Mouse (Mus musculus) cerebellum, postnatal 25 days (tissue): ENCODE data around the gene Asxl1.

Source experiments
- DNase-seq, 2 experiments: peaks; one replicate each; pipeline ENCODE4 v3.0.0; 2021; ENCODE audit warnings: mixed read lengths in 2 of 2

Gene Asxl1

DNA sequence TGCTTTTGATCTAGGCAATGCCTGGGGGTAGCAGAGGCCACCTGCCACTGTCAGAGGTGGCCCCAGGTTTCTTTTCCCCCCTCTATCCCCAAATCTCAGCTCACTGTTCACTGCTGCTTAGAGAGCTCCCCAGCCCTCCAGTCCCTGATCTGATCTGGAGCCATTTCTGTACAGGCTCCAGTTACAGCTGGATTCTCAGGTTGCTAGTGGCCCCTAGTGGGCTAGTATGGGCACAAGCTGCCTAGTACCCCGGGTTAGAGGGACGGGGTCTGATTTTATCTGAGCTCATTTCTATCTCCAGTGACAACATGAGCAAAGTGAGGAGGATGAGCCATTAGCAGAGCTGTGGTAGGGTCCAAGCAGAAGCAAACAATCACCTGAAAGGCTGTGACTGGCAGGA lies 69.0 kb downstream of the Asxl1 start:
- DNase-seq: no peak

DNA sequence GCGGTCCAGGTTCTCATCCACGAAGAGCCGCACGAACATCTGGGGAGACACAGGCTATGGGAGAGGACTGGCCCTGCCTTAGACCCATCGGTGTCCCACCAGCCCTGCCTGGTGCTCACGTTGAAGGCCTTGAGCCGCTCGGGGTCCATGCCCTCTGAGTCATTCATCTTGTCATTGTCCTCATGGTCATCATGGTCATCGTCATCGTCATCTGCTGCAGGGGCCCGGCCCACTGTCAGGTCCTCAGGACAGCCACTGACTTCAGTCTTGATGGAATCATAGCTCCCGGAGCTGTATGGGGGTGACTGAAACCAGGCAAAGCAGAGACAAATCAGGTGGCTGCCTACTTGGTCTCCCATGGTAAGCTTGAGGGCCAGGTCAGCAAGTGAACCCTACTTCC lies 72.2 kb downstream of the Asxl1 start:
- no peak for DNase-seq

DNA sequence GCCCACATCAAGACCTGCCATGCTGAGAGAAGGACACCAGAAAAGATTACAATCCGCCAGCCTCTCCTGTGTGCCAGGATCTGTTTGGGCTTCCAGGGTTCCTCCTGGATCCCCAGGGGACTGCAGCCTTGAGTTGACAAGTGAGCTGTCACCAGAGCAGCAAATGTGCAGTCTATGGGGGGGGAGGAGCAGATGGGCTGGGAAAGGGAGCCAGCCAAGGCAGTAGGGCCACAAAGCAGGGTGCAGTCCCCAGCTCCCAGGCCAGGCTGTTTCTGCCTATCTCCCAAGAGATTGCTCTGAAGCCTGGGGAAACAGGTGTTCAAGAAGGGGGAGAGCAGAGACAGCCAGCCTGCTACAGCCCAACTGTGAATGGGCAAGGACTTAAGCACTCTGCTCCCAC lies 72.8 kb downstream of the Asxl1 start:
- DNase-seq: peak in 1 of 2 experiments; percentile 37

DNA sequence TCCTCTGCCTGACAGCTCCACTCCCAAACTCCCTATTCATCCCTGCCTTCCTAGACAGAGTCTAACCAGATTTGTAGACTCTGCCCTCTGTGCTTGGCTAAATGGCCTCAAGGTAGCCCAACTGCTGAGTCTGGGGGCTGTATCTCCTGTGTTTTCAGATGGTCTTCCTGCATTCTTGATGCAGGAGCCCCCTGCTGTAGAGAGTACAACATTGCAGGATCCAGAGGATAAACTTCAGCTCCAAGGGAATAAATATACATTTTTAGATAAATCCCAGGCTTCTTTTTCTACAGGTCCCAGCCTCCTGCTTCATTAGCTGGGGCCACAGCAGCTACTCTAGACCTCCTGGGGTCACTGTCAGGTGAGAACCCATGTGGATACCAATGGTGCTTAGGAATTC lies 75.6 kb downstream of the Asxl1 start:
- DNase-seq: no peak

DNA sequence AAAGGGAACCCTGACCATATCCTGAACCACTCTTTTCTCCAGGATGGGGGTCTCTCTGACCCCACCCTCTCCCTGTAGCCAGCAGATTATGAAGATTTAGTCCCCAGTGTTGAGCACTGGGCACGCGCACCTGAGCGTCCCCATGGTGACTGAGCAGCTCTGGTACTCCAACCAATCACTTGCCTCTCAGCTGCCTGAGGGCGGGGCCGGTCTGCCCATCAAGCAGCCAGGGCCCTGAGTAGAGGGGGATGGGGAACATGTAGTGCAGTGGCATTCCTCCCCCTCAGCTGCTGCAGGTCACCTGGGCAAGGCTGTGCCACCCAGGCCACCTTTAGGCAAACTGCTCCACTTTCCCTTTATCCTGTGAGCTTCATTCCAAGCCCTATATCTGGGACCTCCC lies 76.4 kb downstream of the Asxl1 start:
- DNase-seq: no peak

DNA sequence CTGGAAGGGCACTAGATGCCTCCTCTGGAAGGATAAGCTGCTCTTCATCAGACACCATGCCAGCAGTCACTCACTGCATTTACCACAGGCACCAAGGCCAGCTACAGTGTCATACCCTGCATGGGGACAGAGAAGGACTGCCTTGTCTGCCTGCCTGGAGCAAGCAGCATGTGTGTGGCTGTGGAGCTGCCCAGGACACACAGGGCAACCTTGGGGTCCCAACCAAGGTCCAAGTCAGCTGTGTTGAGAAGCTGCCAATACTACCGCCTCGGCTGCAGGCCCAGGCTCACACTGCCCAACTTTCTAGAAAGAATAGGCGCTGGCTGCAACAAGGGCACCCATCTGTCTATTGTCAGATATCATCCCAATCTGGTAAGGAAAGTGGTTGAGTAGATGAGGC lies 77.5 kb downstream of the Asxl1 start:
- no peak for DNase-seq

DNA sequence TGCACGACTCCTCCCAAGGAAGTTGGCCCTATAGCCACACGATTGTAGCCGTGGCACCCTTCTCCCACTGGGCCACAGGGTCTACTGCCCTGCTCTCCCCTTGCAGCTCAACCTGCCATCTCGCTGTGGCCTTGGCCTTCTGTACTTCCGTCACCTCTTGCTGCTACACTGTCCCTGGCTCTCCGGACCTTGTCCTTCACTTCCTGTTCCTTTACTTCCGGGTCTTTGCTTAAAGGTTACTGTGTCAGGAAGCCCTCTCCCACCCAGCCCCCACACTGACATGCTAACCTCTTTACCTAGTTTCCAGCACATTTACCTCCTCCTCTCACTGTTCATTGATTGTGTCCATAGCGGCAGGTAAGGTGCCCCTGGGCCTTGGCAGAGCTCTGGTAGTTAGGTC lies 78.9 kb downstream of the Asxl1 start:
- DNase-seq: no peak

DNA sequence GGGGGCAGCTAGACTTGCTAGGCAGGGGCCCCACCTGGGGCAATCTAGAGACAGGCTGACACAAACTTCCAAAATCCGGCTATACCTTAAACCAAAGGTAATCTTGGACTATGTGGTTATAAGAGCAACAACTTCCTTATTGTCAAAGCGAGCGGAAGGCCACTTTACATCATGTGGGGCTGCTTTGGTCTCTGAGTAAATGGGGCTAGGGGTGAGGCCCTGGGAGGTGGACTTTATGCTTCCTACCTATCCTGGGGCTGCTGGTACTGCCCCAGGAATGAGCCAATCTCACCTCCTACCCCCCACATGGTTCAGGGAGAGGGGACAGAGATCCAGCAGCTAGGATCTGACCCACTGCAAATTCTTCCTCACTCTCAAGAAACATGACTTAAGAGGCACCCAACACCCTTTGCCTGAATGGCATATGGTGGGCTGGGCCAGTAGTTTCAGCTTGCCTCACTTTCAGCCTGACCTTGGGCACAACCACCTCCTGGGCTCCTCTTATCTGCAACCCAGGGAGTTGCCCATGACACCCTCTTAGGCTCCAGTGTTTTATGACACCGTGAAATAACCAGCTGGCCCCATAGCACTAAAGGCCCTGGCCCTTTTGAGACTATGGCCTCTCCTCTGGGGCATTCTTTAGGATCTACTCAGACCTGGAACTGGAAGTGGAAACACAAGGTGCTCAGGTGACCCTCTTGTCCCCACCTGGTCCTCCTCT lies 79.7 kb downstream of the Asxl1 start:
- no peak for DNase-seq

DNA sequence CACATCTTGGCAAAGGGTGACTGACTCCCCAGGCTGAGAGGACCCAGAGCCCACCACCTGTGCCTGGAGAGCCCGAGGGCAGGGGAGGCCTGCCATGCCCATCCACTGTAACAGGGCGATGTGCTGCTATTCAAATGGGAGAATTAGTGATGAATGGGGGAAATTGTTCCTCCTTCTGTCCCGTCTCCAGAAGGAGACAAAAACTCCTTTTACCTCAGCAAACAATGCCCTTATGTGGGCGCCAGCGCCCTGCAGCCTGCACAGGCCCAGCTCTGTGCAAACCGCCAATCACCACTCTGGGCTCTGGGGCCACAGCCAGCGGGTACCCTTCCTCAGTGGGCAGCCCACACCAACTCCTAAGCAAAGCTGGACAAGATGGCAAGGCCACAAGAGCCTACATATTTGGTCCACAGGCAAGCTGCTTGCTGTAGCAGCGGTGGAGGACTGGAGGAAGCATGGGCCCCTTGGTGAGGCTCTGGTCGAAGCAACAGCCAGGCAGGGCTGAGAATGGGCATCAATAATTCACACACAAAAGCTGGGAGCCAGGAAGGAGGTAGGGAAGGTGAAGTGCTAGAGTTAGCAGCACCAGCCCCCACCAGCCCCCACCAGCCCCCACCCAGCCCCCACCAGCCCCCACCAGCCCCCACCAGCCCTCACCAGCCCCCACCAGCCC lies 80.5 kb downstream of the Asxl1 start:
- no peak for DNase-seq

DNA sequence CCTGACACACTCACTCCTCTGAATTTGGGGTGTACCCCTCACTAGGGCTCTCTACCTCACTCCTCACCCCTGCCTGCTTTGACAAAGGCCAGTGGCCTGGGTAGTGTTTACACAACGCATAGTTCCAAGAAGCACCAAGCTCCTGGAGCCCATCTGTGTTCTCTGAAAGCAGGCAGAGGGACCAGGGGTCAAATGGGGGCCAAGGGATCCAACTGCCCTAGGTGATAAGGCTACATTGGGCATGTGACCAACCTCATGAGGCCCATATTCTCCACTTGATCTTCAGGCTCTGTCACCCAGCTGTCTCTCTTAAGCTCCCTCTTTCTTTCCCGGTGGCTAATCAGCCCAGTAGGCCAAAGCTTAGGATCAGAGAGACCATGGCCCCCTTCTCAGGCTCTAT lies 81.3 kb downstream of the Asxl1 start:
- DNase-seq: no peak

DNA sequence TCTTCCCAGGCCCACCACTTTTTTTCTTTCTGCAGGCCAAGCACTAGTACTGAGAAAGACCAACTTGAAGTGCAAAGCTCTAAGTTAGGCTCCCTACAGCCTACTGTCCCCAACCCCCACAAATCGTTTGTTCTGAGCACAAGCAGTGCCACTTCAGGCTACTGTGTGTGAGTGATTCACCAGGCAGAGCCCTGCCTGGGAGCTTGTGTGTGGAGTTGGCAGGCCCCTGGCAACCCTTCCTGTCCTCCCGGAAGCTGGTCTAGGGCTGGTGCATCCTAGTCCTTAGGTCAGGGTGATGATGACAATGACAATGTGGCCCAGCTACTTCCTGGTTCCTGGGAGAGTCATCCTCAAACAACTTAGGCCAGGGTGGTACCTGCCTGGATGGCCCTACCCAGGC lies 82.9 kb downstream of the Asxl1 start:
- DNase-seq: no peak

DNA sequence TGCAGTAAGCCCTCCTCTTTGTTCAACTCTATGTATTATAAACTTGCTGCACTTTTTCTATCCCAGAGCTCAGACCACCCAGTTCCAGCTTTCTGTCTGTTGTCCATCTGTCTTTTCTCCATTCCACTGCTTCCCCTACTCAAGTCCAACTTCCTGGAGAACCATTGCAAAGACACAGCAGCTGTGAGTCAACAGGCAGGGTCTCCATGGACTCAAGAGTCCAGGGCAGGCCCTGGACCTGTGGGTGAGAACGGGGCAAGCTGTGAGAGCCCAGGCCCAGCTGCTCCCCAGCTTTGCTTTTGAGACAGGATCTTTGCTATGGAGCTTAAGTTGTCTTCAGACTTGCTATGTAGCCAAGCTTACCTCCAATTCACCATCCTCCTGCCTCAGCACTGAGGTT lies 84.9 kb downstream of the Asxl1 start:
- DNase-seq: no peak

DNA sequence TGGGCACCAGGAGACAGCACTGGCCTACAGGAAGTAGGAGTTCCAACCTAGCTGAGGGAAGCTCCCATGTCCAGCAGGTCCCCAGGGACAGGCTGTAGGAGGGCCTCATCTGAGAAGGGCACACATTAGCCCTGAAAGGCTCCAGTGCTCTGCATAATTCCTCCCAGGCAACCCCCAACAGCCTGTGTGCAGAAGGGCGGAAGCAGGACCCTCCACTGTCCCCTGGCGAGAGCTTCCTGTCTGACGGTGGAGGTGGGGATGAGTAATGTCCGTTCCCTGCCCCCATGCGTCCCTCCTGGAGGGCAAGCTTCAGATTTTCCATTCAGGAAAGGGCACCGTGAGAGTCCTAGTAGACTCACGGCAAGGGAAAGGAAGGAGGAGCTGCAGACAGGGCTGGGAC lies 86.9 kb downstream of the Asxl1 start:
- no peak for DNase-seq

DNA sequence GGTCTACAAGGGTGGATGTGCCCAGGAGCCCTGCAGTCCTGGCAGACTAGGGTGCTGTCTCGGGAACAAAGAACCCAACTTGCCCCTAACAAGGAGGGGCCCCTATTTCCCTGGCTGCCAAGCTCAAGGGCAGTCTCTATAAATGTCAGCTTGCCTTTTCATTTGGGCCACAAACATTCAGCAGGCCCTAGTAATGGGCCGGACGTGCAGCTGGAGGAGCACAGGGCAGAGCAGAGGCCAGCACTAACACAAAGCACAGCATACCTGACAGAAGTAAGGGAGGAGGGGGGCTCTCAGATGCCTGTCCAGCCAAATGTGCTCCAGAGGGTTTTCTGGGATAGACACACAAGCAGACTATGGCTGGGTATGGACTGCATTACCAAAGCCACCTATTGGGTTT lies 88.2 kb downstream of the Asxl1 start:
- no peak for DNase-seq

DNA sequence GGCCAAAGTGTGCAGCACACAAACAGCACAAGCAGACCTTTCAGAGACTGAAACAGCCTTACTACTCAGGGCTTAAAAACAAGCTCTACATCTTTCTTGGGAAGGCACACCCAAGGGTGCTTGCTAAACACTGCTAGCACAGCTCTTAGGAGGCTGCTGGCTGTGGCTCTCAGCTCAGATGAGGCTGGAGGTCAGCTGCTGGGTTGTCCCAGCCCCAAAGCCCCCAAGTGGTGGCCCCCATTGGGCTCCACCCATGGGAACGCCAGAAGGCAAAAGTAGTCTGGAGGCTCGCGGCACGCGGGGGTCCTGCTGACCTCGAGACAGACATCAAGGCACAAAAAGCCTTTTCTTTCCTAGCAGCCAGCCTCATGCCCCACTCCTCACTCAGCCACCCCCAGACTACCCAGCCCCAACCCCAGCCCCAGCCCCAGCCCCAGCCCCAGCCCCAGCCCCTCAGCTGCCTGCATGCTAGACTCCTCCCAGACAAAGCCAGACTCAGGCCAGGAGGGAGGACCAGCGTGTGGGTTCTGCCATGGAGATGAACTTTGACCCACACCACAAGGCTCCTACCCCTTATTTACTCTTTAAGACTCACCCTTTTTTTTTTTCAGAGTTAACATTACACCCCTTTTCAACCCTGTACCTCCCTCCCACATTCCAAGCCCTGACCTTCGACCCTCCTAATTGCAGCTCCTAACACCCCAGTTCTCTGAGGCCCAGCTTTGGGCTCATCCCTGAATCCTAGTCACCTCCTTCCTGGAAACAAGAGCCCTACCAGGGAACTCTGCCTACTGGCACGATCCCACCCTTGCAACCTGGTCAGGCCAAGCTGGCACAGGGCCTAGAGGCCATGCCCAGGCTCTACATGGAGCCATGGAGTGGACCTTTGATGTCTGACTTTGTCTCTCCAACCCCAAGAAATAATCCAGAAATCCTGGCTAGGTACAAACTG lies 89.5 kb downstream of the Asxl1 start:
- peak; percentile 79 to 86 for DNase-seq

DNA sequence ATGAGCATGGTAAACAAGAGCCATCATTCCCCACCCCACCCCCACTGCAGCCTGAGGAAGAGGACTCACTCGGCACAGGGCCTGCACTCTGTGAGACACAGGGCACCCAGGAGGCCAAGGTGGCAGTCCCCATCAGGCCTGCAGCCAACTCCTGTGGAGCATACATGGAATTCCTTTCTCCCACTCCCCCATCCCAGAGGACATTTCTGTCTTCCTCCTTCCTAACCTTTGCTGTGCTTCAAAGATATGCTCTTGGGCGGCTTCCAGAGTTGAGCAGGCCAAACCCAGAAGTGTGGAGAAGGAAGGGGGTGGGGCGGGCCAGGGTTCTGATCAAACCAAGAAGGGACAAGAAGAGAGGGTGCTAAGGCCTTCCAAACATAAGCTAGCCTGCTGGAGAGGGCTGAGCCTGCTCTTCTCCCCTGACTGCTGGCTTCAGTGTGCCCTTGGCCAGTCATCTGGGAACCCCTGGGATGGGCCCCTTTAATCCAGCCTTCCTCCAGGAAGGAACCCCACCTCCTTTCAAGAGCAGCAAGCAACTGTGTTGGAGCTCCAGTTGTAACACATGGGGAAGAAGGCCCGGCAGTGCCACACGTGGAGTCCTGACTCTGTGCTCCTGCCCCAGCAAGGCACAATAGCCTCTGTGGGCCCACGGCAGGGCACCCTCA lies 91.1 kb downstream of the Asxl1 start:
- DNase-seq: peak in 1 of 2 experiments; percentile 49

DNA sequence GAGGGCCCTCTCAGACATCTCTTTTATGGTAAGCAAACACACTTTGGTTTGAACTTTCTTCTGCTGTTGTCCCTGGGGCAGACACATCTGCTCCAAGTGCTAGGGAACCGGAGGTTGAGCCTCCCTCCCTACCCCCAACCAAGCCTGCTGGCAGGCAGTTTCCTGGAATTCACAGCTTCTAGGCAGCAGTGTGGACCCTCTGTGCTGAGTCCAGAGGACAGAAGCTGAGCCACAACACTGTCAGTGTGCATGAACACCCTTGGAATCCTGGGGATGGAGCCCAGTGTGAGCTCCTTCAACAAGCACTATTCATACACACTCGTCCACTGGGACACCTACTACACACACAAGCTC lies 91.7 kb downstream of the Asxl1 start:
- DNase-seq: no peak

DNA sequence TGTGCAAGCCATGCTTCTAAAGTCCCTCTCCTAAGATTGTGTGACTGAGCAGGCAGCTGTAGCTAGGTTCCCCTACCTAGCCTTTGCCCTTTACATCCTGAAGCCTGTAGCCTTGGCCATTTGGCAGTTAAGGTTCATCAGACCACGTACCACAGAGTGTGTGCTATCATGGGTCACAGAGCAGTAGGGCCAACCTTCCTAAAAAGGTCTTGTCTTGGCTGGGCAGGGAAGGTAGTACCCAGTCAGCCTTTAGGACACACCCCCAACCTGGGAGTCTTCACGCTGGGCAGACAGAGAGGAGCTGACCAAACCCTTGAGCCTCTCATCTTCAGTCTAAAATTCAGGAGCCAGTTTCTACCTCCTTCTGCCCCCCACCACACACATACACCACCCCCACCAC lies 95.1 kb downstream of the Asxl1 start:
- no peak for DNase-seq

DNA sequence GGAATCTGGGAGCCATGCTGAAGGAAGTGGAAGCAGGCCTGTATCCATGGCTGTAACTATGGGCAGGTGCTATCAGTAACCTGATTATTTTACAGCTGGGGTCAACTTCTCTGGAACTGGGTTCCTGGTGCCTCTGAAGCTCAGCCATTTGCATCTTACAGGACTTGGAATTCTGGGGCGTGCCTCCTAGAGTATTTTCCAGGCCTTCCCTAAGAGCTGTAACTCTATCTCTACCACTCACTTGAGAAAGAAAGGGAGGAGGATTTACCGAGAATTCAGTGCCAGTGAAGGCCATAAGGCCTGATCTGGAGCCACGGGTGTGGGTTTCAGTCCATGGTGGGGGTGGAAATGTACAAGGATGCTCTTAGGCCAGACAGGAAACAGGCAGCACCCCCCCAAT lies 95.6 kb downstream of the Asxl1 start:
- DNase-seq: no peak

DNA sequence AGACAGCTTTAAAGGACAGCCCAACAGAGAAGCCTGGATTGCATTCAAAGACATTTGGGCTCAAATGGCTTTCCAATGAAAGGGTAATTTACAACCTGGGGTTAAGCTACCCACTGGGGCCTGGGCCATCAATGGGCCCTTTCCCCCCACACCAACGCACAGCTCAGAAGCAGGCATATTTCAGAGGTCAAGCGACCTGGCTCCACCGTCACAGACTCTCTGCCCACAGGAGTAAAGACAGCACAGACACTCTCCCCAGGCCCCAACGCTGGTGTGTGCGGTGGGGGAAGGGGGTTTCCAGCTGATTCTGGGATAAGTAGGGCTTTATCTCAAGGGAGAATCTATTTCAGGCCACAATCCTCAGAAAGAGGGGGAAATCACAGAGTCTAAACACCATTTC lies 97.1 kb downstream of the Asxl1 start:
- DNase-seq: no peak

DNA sequence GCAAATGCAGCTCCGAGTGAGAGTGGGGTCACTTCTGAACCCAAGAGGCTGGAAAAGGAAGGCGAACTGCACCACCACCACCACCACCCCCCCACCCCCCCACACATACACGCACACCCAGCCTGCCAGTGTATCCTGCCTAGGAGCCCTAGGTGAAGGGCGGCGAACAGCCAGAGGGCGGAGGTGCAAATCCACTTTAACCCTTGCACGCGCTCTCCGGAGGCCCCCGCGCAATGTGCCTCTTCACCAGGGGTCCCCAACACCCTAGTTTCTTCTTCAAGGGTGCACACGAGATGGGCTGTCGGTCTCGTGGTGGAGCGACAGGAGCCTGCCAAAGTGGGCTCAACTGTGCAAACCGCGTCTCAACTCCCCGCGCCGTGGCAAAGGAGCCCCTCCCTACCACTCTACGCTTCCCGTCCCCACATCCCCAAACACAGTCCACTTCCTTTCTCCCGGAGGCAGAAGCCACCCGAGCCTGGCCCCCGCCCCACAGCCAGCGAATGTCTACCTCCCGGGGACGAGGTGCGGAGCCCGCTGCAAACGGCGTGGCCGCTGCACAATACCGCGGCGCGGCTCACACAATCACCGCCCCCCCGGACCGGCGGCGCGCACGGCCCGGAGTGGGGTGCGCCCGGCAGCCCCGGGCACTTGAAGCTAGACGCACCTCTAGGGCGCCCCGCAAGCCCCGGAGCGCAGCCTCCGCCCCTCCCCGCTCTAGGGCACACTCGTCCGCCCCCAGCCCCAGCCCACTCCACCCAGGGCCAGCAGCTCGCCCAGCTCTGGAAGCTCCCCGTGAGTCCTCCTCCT lies 98.0 kb downstream of the Asxl1 start:
- DNase-seq: peak; percentile 39 to 53
